Mouse (Mus musculus) liver, adult (tissue): Measurements from ENCODE around the gene Ubtd1.

ENCODE experiments used
- GATA4 ChIP-seq: IDR thresholded peaks from 2 replicates; pipeline ENCODE4 v1.6.1; 2014; ENCODE audit warnings: mild to moderate bottlenecking, low read length; ENCODE audit not compliant: insufficient replicate concordance

The Ubtd1 gene

DNA sequence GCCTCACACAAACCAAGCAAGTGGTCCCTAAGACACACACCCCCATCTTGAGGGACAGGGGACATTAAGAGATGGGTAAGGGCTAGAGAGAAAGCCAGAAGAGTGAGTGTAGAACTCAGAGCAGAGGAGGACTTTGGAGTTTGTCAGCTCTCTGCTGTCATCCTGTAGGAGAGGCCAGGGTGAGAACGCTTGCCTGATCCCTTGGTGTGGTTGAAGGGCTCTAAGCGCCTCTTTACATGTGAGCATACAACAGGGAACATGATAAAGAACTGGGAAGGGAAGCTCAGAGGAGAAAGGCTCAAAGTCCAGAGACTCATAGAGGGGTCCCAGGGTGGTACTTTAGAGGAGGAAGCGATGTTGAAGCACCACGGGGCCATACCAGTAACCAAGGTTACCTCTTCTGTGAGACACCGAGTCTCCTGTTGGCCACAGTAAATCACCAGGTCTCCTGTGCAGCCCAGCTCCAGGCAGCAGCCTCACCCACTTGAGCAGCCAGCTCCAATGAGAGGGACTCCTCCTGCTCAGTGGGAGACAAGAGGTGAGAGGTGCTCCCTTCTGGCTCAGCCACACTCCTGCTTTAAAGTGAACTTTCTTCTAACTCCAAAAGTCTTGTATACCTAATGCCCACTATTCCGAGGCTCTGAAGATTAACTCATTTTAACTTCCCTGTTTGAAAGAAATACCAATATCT lies 75.3 kb downstream of the Ubtd1 start:
- TF ChIP-seq GATA4: no peak

DNA sequence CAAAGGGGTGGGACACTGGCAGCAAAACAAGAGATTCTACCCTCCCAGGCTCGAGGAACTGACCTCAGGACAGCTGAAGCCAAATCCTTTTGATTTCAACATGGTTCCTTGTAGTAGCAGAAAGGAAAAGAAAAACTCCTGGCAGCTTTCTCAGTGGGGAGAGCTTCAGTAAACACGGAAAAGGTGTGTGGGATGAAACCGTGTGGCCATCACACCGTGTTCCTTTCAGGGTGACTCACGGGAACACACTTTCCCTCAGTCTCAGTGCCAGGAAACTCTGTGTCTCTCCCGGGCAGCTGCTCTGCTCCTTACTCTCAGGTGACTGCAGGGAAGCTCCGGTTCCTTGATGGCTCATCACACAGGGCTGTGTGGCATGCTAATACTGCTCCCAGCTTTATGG lies 76.9 kb downstream of the Ubtd1 start:
- TF ChIP-seq GATA4: no peak

DNA sequence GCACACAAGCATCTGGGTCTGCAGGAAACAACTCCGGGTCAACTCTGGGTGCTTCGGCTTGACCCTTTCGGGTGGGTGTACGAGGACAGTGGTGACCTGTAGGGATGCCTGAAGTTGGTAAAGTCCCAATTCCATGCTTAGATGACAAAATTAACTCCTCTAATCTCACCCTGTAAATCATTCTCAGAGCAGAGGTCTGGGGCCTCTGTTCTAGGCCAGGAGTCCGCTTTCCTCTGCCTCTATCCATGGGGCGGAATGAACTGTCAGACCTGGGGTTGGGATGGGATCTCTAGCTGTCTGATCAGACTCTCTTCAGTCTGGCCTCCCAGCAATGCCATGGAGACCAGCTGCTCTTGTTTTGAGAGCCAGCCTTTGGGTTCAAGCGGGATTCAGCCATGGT lies 79.9 kb downstream of the Ubtd1 start:
- no peak for TF ChIP-seq GATA4

DNA sequence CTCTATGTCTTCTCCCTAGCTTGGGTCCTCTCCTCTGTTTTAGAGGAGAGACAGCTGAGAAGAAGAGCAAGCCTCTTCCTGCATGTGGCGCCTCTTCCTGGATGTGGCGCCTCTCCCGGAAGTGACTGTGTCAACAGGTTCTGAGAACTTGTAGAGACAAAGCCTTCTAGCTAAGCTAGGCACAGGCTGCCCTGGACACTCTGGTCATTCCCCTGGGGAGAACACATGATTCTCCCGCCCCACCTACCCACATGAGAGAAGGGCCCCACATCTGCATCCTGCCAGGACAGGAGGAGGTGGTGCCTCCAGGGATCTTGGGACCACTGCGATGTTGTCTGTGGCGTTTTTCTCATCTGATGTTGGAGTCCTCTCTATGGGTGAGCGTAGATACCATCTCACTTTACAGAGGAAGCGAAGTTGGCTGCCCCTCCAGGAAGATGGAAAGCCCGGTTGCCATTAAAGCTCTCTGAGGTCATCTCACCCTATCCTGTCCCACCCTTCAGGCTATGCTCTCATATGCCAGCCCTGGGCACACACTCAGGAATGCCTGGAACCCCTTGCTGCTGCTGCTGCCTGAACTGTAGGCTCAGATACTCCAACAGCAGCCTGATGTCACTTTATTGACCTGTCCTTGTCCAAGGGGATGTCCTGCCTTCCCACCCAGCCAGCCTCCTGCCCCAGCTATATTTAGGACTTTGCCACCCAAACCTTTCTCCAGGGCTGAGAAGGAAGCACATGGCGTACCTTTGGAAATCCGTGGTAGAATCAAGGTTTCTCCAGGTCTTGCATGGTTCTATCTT lies 87.1 kb downstream of the Ubtd1 start:
- no peak for TF ChIP-seq GATA4

DNA sequence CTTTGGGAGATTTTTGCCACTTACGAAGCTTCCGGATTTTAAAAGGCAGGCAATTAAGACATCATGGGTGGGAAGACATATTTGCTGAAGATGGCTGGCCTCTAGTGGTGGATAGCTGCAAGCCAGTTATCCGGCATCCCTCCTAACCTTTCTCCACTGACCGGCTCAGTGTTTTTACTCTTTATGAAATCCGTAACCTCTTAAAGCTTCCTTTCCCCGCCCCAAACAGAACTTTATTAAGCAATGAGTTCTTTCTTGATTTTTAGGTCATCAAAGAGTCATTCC lies 87.6 kb downstream of the Ubtd1 start:
- TF ChIP-seq GATA4: no peak

DNA sequence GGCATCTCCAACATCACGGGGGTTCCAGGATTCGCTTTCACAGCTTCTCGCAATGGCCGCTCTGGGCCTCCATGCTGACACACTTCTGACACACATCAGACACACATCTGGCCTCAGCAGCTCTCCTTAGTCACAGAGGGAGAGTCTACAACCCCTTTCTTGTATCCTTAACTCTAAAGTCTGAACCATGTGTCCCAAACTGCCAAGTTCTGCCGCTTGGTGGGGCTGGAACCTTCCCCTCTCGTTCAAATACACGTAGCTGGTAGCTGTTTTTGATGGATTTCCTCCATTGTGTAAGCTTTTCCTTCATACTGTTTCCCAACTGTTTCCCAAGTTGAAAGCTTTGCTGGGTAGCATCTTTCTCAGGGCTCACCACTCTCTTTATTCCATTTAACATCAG lies 89.7 kb downstream of the Ubtd1 start:
- TF ChIP-seq GATA4: no peak

DNA sequence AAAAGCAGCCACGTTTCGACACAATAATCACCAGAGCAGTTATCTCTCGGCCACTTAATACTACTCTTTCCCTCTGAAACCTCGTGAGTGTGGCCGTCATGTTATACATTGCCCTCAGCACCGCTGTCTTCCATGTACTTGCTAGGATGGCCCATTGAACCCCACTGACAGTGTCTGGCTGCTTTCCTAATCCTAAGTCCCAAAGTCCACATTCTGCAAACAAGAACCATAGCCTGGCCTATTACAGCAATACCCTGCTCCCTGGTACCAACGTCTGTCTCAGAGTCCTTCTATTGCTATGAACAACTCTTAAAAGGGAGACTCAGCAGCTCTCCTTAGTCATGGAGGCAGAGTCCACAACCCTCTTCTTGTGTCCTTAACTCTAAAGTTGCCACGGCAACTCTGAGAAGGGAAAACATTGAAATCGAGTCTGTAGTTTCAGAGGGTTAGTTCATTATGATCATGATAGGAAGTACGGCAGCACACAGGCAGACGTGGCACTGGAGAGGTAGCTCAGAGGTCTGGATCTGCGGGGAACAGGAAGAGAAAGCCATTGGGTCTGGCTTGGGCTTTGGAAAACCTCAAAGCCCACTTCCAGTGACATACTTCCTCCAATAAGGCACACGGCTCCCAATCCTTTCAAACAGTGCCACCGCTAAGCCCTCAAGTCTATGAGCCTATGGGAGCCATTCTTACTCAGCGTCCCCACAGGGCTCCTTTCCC lies 90.5 kb downstream of the Ubtd1 start:
- TF ChIP-seq GATA4: no peak

DNA sequence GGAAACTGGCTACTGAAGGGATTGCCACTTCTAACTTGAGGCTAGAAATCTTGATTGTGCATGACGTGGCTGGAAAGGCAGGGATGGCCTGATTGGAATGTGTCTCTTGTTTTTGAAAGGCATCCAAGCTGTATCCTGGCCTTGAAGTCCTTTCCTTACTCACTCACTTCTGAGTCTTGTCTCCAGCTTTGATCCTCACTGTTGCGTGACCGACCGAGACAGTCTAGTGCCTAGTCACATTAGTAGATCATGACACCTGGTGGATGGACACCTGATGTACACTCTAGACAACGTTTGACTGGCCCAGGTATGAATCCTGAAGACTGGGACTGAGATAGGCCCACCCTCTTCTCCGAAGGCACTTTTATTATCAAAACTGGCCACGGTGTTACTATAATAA lies 91.2 kb downstream of the Ubtd1 start:
- no peak for TF ChIP-seq GATA4

DNA sequence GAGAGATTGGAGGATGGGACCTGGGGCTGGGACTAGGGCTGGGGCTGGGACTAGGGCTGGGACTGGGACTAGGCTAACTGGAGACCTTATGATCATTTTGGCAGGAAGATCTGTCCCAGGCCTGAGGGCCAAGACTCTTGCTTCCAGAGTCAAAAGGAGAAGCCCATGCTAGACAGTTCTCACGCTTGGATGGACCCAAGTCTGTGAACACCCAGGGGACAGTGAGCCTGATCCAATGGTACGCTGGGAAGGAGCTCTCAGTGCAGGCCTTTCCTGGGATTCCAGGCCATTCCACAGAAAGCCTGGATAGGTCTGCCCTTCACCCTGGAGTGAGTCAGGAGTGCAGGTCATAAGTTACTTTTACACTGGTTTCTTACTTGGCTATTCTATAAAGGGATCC lies 93.5 kb downstream of the Ubtd1 start:
- no peak for TF ChIP-seq GATA4

DNA sequence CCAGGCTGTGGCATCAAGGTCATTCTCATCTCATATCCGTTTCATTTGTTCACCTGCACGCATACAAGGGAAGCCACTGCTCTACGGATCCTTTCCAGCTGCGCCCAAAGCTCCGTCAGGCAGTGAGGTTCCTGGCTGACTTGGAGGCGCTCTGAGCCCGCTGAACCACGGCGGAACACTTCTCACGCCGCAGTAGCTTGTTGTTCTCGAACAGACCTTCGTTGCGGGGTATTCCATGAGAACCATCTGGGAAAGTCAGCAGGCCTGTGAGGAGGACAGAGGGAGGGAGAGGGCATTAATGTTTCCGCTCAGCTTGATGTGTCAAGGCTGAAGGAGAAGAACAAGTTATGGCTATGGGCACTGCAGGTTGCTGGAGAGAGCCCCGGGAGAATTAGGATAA lies 94.4 kb downstream of the Ubtd1 start:
- no peak for TF ChIP-seq GATA4

DNA sequence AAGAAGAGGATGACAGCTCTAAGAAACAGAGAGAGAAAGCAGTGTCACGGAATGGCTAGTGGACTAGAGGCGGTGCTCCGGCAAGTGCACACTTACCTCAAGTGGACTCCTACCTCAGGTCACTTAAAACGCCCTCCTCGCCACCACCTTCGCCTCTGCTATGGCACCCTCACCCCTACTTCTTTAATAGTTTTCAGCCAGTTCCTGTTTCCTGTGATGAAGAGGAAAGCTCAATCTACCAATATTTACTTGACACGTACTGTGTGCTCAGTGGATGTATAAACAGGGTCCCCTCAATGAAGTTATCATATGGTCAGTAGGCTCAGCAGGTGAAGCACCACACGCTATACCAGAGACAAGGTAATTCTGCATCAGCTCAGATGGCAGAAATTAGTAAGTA lies 97.0 kb downstream of the Ubtd1 start:
- TF ChIP-seq GATA4: no peak

DNA sequence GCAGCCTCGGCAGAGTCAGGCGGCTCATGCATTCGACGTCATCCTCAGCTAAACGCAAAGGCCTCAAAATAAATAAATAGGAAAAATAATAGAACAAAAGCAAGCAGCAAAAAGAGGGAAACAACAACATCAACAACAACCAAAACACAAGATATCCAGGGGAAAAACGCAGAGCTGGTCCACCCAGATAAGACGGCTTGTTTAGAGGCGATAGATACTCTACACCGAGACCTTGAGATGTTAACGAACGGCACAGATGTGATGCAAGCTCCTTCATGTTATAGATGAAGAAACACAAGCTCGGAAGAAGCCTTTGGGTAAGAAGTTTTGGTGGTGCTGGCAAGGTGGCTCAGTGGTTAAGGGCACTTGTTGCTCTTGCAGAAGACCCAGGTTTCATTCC lies 97.4 kb downstream of the Ubtd1 start:
- TF ChIP-seq GATA4: no peak

DNA sequence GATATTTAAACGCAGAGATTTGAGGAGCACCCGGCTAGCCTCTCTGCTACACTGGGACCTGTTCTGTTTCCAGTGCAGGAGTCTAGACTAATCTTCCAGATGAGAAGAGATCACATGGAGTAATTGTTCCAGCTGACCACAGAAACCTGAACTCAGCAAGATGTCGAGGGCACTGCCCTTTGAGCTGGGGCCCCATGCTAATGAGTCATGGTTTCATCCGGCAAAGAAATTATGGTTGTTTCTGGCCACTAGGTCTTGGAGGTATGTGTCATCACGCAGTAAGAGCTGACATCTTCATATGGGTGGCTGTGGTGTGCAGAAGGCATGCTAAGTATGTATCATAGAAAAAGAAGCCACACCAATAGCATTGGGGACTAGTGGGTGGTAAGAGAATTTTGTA lies 98.4 kb downstream of the Ubtd1 start:
- no peak for TF ChIP-seq GATA4

DNA sequence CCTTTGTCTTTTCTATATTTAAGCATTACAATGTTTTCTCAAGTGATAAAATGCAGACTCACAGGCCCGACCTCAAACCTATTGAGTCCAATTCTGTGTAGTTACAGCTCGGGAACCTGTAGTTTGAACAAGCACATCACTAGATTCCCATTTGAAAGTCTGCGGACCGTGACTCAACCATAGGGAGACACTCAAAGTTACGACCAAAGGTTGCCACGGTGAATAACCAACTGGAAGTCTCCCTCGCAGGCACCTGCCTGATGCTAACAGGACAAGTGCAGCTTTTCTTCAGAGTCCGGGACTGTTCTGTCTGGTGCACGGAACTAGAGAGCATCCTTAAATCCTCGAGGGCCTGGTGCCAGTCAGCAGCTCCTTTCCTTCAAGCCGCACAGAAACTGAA lies 98.9 kb downstream of the Ubtd1 start:
- TF ChIP-seq GATA4: no peak
